Mouse (Mus musculus) mouse trophoblast stem cell (cell line): ENCODE results near the gene Dpp6.

Source experiments
- in situ Hi-C, 2 experiments: fragments of 300-500 bp; cut with MseI, MboI; formaldehyde crosslinking; loops; 2 replicates in 1 of 2; 3 replicates in 1 of 2; pipeline ENCODE4 v1.15.1; 2025

Gene Dpp6

GRCm38 (mm10) chr5:27191242-27191969, 374.4 kb downstream of the Dpp6 start:
- in situ Hi-C loops, result no loop called here

GRCm38 (mm10) chr5:27194157-27194556, 377.2 kb downstream of the Dpp6 start:
- in situ Hi-C loops, result no loop called here

- in situ Hi-C loops, result no loop called here
These were observed 378.0 kb downstream of the Dpp6 start for GRCm38 (mm10) chr5:27194975-27195374.

GRCm38 (mm10) chr5:27200581-27201341, 383.8 kb downstream of the Dpp6 start:
- in situ Hi-C loops, result no loop called here

- in situ Hi-C loops, result no loop called here
These were observed 386.1 kb downstream of the Dpp6 start for GRCm38 (mm10) chr5:27203131-27203530.

DNA sequence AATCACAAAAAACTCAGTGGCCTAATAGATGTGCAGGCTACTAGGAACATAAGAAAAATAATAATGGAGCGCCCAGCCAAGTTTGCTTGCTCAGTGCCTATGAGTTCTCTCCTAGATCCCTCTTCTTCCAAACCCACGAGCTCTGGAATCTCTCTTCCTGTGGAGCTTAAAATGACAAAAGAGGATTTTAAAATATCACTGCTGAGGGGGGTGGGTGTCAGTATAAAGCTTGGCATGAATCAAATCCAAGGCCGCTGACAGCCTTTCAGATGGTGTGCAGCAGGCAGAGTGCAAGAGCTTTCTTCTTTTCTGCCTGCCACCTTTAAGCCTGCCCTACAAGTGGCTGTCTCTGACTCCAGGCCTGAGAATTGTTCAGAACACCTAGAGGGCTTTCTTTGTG, 387.7 kb downstream of the Dpp6 start:
- in situ Hi-C loops, result no loop called here

GRCm38 (mm10) chr5:27205754-27206153, 388.8 kb downstream of the Dpp6 start:
- in situ Hi-C loops, result no loop called here

DNA sequence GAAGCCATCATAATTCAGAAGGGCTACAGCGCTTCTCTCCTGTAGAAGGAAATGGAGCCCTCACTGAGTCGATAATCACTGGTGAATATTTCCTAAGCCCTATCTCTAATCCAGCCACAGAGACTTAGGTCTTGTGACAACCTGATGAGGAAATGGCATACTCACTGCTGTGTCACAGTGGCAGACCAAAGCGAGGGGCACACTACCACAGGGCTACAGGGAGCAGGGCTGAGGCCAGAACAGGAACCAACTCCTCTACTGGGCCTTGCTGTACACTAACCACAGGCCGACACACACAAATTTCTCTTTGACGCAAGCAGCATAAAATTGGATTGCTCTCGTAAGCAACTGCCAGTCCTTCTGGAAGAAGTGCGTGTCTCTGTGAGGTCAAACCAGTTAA, 389.2 kb downstream of the Dpp6 start:
- in situ Hi-C loops, result no loop called here

- in situ Hi-C loops, result no loop called here
These were observed 403.1 kb downstream of the Dpp6 start for GRCm38 (mm10) chr5:27220116-27220515.

DNA sequence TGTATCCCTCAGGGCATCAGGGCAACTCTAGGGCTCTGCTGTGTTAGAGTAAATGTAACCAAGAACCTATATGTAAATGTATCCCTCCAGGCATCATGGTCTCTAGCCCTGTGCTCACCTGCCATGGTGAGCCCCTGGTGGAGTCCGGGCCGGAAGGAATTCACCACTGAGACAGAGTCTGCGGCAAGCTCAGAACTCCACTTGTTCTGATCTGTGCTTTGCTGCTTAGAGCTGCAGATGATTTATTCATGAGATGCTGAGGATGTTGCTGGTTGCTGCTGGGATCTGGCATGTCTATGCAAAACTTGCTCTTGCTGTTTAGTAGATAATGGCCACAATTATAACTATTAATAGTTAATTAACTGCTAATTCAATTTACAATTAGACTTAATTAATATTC, 425.1 kb downstream of the Dpp6 start:
- in situ Hi-C loops, result no loop called here

- in situ Hi-C loops, result no loop called here
These were observed 426.2 kb downstream of the Dpp6 start for GRCm38 (mm10) chr5:27243226-27243625.

- in situ Hi-C loops, result no loop called here
These were observed 430.8 kb downstream of the Dpp6 start for GRCm38 (mm10) chr5:27247793-27248192.

GRCm38 (mm10) chr5:27248685-27249084, 431.7 kb downstream of the Dpp6 start:
- in situ Hi-C loops, result no loop called here

DNA sequence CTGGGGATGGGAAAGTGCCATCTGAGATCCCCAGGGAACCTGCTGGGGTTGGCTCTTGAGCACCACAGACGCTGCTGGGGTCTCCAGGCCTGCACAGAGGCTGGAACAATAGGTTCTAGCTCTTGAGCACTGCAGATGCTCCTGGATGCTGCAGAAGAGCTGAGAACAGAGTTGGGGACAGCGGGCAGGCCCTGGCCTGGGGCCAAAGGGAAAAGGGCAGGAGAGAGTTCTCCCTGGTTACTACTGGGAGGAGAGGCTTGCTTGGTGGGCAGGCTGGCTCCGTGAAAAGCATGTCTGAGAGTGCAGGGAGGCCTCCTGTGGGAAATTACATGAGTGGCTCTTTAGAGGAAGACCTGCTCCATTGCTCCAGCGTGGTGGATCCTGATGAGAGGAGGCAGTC, 432.9 kb downstream of the Dpp6 start:
- in situ Hi-C loops, result no loop called here

DNA sequence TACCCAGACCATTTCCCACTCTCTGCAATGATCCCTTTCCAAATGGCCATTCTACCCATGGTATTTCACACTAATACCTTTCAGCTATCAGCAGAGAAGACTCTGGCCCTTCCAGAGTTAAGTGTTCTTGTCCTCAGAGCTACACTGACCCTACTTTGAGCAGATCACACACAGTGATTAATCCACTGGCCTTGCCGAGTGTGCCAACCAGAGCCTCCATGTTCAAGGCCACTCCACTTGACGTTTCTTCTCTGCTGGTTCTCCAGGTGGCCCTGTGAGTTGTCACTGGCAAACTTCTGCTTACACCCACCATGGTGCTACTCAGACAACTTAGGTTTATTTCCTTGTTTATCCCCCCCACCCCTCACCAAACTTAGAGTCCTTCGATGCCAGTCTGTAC, 433.9 kb downstream of the Dpp6 start:
- in situ Hi-C loops, result no loop called here

- in situ Hi-C loops, result no loop called here
These were observed 434.4 kb downstream of the Dpp6 start for GRCm38 (mm10) chr5:27251361-27251760.

GRCm38 (mm10) chr5:27255247-27255646, 438.2 kb downstream of the Dpp6 start:
- in situ Hi-C loops, result no loop called here

- in situ Hi-C loops, result no loop called here
These were observed 441.6 kb downstream of the Dpp6 start for GRCm38 (mm10) chr5:27258636-27259035.

GRCm38 (mm10) chr5:27261746-27262727, 445.0 kb downstream of the Dpp6 start:
- in situ Hi-C loops, result no loop called here

DNA sequence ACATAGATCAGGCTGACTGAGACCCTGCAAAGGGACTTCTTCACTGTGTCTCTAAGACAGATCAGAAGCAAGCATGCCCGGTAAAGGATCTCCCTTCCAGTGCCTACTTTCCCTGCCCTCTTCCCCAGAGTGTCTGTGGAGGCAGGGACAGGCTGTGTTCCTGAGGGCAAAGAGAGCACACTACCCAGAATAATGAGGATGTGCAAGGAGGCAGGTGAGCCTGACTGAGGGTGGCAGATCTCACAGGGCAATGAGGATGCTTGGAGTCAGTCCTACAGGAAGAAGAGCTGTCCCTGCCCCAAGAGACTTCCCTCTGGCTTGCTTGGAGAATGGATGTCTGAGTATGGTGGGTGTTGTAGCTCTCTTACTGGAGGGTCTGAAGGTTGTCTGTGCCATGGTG, 445.7 kb downstream of the Dpp6 start:
- in situ Hi-C loops, result no loop called here

- in situ Hi-C loops, result no loop called here
These were observed 448.3 kb downstream of the Dpp6 start for GRCm38 (mm10) chr5:27265281-27265680.

- in situ Hi-C loops, result no loop called here
These were observed 454.3 kb downstream of the Dpp6 start for GRCm38 (mm10) chr5:27271336-27271735.
